Mouse (Mus musculus): ENCODE results near the gene Gm12789.
"Not testable (repeated sequence)": the region's sequence is repeated elsewhere in the genome, so short reads cannot be mapped to it uniquely, and the experiment has no call there.

Gene Gm12789

DNA sequence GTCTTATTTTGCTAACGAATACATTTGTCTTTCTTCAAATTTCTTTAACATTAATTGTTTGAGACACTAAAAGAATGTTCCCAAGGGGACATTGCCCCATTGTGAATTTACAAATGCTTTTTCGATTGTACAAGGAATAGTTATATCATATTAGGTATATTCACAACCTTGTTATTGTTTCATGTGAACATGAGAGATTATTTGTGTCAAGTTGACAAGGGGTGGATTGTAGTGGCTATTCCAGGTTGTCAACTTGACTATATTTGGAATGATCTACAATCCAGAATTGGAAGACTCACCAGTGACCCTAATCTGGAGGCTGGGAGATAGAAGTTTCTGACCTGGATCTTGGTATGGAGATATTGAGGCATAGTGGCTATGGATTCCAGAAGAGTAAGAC lies at the start of gene Gm12789:
Gene Gm12789 (plus strand): TSS at position 301 of the 400 bp plus-strand sequence.
- DNase-seq, result not testable (repeated sequence)

DNA sequence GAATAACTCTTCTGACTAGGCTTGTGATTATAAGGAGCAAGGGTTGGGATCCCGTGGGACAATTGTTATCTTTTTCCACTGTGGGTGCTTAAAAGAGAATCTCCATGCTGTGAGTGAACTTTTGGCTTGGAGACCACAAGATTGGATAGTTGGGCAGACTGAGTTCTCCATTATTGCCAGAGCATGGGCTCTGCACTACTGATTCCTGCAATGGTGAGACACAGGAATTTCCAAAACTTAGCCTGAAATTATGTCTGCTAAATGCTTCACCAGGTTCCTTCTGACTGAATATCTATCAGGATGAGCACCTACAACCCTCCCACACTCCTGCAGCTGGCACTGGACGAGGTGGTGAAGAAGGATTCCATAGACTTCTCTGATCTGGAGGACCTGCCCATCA lies 46.3 kb upstream of the Gm12789 start, which contains the start of gene Gm12794:
Gene Gm12794 (plus strand): TSS at position 301 of the 400 bp plus-strand sequence.
- not testable (repeated sequence) for DNase-seq

DNA sequence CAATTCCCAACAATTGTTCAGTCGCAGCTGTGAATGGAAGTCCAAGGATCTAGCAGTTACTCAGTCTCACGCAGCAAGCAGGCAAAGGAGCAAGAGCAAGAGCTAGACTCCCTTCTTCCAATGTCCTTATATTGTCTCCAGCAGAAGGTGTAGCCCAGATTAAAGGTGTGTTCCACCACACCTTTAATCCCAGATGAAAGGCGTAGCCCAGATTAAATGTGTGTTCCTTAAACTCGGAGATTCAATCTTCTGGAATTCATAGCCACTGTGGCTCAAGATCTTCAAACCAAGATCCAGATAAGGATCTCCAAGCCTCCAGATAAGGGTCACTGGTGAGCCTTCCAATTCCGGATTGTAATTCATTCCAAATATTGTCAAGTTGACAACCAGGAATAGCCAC lies 5.5 kb upstream of the Gm12789 start, which contains the start of gene Gm12790:
Gene Gm12790 (minus strand): TSS at position 101 of the 400 bp plus-strand sequence.
- DNase-seq, result not testable (repeated sequence)

DNA sequence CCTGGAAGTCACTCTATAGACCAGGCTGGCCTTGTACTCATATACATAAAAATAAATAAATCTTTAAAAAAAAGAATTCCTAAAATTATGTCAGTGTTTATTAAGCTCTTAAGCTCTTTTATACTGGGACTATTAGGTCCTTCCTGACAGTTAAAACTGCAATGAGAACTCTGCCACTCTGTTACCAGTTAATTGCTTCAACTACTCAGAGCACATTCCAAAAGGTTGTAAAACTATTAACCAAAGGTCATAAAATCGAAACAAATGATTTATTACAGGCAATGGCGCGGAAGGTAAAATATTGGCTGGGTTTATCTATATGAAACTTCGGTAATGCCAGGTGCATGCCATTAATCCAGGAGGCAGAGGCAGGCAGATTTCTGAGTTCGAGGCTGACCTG lies 748 bp upstream of the Gm12789 start:
- DNase-seq, result no peak

DNA sequence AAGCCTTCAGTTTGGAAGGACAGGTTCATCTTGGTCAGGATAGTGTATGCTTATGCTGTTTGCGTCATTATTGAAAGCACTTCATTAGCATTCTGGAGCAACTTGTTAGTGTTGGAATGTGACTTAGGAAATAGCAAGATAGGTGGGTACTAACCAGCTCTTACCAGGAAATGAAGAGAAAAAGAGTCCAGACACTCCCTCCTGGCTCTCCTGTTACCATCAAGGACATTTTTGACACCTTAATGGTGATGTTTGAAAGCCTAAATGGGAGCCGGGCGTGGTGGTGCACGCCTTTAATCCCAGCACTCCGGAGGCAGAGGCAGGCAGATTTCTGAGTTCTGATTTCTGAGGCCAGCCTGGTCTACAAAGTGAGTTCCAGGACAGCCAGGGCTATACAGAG lies 11.0 kb downstream of the Gm12789 start:
- DNase-seq, result no peak

DNA sequence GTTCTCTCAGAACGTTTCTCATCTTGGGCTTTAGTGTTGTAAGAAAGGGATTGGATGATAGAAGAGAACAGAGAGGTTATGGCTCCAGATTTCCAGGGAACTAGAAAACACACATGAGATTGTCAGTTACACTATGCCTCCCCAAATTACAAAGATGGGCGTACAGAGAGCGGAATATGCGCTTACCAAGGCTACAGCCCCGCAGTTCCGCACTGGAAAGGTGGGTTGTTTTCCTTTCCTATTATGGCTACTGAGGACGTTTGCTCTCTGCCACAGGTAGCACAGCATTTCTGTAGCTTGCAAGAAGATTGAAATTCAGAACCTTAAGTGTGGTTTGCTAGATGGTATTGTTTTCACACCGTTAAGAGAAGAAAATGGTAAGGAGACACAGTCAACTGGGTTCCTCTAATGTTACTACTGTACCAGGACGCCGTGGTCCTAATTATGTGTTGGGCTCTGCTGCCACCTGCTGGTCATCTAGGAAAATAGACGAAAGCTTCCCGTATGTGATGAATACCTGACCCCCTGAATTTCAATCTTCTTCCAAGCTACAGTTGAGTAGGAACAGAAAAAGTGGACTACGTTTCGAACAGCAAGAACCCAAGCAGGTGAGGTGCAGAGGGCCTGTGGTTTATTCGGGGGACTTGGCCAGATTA lies 12.0 kb downstream of the Gm12789 start:
- peak; percentile 82 for DNase-seq

DNA sequence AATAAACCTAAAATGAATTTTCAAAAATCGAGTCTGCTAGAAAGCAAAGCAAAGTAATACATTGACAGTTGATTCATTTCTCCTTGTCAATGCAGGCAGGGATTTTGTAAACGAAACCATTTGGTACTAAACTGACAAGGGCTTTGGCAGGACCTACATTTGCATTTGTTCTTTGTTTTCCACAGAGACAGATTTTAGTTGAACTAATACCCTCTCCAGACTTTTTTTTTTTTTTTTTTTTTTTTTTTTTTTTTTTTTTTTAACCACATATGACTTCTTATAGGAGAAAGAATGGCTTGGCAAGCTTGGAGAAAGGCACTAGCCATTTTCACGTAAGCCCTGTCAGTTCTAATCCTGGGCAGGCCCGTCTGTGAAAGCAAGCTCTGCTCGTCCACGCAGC lies 40.2 kb downstream of the Gm12789 start:
- no peak for DNase-seq

All from right cerebral cortex, postnatal 4 days (tissue).